Mouse (Mus musculus): Measurements from ENCODE around the gene Xlr3c. TPM values are rescaled to one million over a fixed set of nuclear protein-coding genes. Genes with fewer than 3 reads are reported as not detected.
"Not testable (repeated sequence)": the region's sequence is repeated elsewhere in the genome, so short reads cannot be mapped to it uniquely, and the experiment has no call there.

Xlr3c gene
- under 1 TPM in 1 of 2 experiments, not detected in 1; 0.24 TPM for total RNA-seq (2021)
- long read RNA-seq, experiment 1: 0 reads
- long read RNA-seq, experiment 2: 0 reads

DNA sequence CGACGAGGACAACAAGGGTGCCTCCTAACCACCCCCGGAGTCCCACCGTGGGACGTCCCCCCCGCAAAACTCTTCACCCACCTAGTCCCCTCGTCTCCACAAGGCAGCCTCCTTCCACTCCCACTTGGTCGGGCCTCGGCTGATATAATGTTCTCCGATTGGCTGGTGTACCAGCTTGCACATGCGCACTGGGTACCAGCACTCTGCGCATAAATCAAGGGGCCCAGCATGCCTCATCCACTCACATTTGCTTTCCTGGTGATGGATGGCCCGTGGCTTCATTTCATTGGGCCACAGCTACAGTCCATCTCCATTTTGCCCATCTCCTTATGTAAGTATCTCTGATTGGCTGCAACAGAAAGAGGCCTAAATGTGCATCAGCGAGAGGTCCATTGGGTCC lies at the start of gene Xlr3c:
Gene Xlr3c, minus strand, starts transcription at position 121 of the 400 bp plus-strand sequence.
- DNase-seq: not testable (repeated sequence)

DNA sequence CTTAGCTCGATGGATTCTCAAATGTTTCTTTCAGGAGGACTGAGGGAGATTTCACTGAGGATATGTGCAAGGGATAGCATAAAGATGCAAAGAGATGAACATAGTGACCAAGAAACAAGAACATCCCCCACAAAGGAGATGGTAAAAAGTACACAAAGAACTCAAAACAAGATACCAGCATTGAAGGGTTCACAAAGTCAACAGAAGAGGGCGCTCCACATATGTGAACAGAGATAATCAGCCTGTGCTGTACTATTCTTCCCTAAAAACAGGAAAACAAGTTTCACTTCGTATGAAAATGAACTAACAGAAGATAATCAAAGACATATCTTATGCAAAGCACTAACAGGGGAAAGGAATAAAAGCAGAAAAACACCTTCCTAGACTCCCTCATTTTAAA lies 47.3 kb upstream of the Xlr3c start:
- DNase-seq: no peak

DNA sequence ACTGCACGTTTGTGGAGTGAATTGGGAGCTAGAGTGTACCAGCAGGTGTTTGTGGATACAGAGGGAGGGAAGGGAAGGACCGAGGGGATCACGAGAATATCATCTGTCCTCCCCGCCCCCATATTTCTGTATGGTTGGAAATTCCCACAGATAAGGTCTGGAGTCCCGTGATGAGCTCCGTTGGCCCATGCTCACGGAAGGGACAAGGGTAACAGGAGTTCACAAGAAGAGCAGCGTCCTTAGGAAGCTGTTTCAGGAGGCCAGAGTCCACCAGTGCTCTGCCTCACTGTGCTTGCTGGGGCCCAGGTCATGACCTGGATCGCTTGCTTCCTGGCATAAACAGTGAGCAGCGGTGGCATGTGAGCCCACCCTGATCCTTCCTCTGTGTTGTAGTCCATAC lies 30.6 kb upstream of the Xlr3c start:
- DNase-seq: not testable (repeated sequence)

DNA sequence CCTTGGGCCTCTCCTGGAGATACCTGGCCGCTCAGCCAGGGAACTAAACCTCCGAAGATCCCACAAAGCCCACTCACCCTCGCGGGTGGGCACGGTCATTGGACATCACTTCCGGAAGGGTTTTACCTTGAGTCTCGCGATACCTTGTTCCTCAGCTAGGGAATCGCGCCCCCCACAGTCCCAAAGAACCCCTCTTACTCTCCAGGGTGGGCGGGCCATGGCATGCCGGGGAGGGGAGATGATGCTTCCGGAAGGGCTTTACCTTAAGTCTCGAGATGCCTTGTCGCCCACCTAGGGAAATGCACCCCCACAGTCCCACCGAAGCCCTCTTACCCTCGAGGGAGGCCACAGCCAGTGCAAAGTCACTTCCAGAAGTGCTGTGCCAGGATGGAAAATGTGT lies 27.7 kb upstream of the Xlr3c start, which contains the start of the genes Xlr5a and Xlr5c:
Gene Xlr5a, minus strand, starts transcription at position 101 of the 400 bp plus-strand sequence.
Gene Xlr5c, minus strand, starts transcription at position 101 of the 400 bp plus-strand sequence.
- not testable (repeated sequence) for DNase-seq

DNA sequence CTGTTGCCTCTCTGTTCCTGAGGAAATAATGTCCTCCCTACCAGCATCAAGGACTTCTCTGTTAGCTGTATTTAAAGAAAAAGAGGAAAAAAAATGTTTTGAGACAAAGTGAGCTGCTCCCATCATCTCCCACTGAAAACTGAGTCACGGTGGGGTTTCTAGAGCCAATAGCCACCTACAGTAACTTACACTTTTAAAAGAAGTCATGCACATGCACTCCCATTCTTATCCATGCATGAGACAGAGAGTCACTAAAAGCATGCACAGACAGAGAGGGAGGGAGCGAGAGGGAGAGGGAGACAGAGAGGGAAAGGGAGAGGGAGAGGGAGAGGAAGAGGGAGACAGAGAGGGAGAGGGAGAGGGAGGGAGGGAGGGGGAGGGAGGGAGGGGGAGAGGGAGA lies 2.8 kb downstream of the Xlr3c start:
- not testable (repeated sequence) for DNase-seq

DNA sequence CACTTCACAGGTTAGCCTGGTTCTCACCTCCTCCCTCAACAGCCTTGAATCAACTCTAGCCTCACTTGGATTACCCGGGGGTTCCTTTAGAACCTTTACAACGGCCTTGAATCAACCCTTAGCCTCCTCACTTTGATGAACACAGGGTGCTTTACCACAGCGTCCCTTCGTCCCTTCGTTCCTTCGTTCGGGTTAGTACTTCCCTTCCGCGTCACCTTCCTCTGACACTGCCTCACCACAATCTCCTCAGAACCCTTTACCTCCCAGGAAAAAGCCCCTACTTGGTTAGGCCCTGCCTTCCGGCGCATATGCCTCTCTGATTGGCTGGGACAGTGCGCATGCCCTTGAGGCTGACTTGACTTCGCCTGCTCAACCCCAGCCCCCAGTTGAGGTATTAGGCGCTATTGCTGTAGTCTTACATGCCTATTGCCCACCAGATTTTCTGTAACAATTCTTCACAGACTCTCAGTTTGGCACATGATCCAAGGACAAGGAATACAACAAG lies 22.3 kb downstream of the Xlr3c start, which contains the start of gene Xlr4c:
Gene Xlr4c, minus strand, starts transcription at position 310 of the 505 bp plus-strand sequence.
- not testable (repeated sequence) for DNase-seq

DNA sequence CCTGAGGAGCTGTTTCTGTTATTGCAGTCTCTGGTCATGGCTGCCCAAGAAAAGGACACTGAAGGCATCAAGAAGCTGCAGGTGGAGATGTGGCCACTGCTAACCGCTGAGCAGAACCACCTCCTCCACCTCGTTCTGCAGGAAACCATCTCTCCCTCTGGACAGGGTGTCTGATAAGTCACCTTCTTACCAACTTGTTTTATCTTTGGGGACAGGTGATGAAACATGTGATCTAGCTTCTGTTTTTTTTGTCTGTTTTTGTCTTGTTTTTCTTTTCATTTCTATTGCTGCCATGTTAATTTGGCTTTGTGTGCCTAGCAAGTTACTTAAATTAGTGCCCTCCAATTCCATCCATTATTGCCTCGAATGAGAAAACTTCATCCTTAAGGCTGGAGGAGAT lies 35.9 kb downstream of the Xlr3c start:
- DNase-seq: no peak

DNA sequence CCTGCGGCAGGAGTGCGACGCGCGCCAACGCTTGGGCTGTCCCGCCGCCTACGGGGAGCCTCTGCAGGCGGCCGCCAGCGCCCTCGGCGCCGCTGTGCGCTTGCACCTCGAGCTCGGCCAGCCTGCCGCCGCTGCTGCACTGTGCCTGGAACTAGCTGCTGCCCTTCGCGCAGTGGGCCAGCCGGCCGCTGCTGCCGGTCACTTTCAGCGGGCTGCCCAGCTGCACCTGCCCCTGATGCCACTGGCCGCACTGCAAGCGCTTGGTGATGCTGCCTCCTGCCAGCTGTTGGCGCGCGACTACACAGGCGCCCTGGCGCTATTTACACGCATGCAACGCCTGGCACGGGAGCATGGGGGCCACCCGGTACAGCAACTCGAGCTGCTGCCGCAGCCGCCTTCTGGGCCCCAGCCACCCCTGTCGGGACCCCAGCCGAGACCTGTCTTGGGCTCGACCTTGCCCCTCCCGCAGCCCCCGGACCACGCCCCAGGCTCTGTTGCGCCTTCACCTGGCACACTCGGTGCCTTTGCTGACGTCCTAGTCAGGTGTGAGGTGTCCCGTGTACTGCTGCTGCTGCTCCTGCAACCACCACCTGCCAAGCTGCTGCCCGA lies 36.5 kb downstream of the Xlr3c start:
- peak; percentile 65 for DNase-seq

DNA sequence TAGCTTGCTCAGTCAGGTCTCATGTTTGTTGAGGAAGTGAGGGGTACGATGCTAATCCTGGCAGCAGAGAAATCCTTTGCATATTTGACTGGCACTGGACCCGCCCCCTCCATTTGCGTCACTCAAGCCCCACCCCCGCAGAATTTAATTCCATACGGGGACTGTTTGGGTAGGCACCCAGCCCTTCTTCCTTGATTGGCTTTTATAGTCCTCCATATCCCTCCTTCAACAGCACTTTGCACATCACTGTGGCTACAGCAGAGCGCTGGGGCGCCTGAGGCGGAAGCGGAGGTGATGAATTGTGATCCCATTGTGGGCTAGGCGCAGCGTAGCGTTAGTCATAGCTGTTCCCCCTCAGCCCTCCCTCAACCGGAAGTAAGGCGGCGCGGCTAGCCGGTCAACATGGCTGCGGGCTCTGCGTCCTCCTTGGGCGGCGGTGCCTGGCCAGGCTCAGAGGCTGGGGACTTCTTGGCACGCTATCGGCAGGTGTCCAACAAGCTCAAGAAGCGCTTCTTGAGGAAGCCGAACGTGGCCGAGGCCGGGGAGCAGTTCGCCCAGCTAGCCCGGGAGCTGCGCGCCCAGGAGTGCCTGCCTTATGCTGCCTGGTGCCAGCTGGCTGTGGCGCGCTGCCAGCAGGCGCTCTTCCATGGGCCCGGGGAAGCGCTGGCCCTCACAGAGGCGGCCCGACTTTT lies 37.1 kb downstream of the Xlr3c start, which contains the start of gene F8a:
Gene F8a, plus strand, starts transcription at position 378 of the 692 bp plus-strand sequence.
- peak; percentile 78 for DNase-seq

DNA sequence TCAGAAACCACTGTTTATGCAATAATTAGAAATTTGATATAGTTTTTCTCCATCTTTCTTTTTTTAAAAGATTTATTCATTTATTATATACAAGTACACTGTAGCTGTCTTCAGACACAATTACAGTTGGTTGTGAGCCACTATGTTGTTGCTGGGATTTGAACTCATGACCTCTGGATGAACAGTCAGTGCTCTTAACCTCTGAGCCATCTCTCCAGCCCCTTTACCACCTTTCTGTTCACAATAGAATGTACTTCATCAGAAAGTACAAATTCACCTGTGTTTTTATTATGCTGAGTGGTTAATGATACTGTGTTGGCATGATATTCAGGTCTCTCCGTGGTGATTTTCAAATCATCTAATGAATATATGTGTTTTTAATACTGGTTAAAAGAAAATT lies 39.8 kb downstream of the Xlr3c start:
- no peak for DNase-seq

DNA sequence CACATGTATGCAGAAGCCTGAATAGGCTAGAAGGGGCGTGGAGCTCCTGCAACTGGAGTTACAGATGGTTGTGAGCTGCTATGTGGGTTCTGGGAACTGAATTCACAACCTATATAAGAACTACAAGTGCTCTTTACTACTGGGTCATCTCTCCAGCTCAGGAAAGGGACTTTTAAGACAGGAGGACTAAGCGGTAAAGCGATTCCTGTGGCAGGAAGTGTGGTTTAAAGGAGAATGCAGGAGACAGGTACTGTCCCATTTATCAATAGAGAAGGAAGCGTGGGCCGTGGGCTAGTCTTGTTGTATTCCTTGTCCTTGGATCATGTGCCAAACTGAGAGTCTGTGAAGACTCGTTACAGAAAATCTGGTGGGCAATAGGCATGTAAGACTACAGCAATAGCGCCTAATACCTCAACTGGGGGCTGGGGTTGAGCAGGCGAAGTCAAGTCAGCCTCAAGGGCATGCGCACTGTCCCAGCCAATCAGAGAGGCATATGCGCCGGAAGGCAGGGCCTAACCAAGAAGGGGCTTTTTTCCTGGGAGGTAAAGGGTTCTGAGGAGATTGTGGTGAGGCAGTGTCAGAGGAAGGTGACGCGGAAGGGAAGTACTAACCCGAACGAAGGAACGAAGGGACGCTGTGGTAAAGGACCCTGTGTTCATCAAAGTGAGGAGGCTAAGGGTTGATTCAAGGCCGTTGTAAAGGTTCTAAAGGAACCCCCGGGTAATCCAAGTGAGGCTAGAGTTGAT lies 51.2 kb downstream of the Xlr3c start, which contains the start of gene Xlr4b:
Gene Xlr4b, plus strand, starts transcription at position 515 of the 746 bp plus-strand sequence.
- DNase-seq: not testable (repeated sequence)

Other genes starting within 250 kb of the Xlr3c start
- gene Pnma5, start 228.3 kb downstream of the Xlr3c start, total RNA-seq (2021): not detected
- not detected for gene Pnma3, start 200.6 kb downstream of the Xlr3c start, total RNA-seq (2021)
- under 1 TPM in 1 of 2 experiments, not detected in 1; 0.56 TPM for gene Xlr4a, start 182.9 kb downstream of the Xlr3c start, total RNA-seq (2021)
- 1 to 10 TPM in 1 of 2 experiments, under 1 TPM in 1; 0.91 to 3.8 TPM for gene Xlr3a, start 168.3 kb downstream of the Xlr3c start, total RNA-seq (2021)
- not detected for gene Gm14685, start 148.3 kb downstream of the Xlr3c start, total RNA-seq (2021)
- gene Xlr5b, start 116.6 kb downstream of the Xlr3c start, total RNA-seq (2021): not detected
- not detected for gene DXBay18, start 115.9 kb downstream of the Xlr3c start, total RNA-seq (2021)
- gene Spin2d, start 88.4 kb downstream of the Xlr3c start, total RNA-seq (2021): not detected
- 1 to 10 TPM in 1 of 2 experiments, under 1 TPM in 1; 0.51 to 2.7 TPM for gene Xlr3b, start 73.2 kb downstream of the Xlr3c start, total RNA-seq (2021)
- not detected for gene Xlr4b, start 51.1 kb downstream of the Xlr3c start, total RNA-seq (2021)
- 1 to 10 TPM; 6.3 to 7.7 TPM for gene F8a, start 37.1 kb downstream of the Xlr3c start, total RNA-seq (2021)
- gene Xlr4c, start 22.3 kb downstream of the Xlr3c start, total RNA-seq (2021): not detected
- not detected for gene Xlr5a, start 27.6 kb upstream of the Xlr3c start, total RNA-seq (2021)
- not detected for gene Xlr5c, start 27.6 kb upstream of the Xlr3c start, total RNA-seq (2021)
- not detected for gene Gm45015, start 71.5 kb upstream of the Xlr3c start, total RNA-seq (2021)
- 1 to 10 TPM; 4.4 to 5.9 TPM for gene Zfp275, start 77.2 kb upstream of the Xlr3c start, total RNA-seq (2021)
- not detected for gene Gm18336, start 133.3 kb upstream of the Xlr3c start, total RNA-seq (2021)
- under 1 TPM in 1 of 2 experiments, not detected in 1; 0.05 TPM for gene Zfp92, start 145.7 kb upstream of the Xlr3c start, total RNA-seq (2021)
- not detected for gene Trex2, start 170.0 kb upstream of the Xlr3c start, total RNA-seq (2021)
- gene Haus7, start 193.7 kb upstream of the Xlr3c start, total RNA-seq (2021): 10 to 100 TPM in 1 of 2 experiments, 1 to 10 TPM in 1; 9.8 to 13.3 TPM
- 100 to 1,000 TPM; 116 to 139 TPM for gene Bgn, start 218.2 kb upstream of the Xlr3c start, total RNA-seq (2021)
- gene Atp2b3, start 237.7 kb upstream of the Xlr3c start, total RNA-seq (2021): 10 to 100 TPM; 10.6 to 11.8 TPM